Mouse (Mus musculus): ENCODE data around the gene Zbtb45.

Gene Zbtb45

DNA sequence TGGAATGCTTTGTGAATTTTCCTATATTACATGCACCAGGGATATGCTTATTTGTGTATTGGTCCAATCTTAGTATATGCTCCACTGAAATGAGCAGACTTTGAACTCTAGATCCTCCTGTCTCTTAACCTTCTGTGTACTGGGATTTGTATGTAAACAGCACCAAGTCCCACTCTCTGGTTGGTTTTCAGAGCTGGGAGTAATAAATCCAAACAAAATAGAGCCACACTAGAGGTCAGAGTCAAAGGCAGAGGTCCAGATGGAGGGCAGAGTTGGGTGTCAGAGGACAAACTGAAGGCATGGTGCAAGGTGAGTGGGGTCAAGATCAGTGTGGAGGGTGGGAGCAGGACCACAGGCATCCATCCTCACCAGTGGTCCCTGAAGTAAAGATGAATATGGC lies 14.0 kb downstream of the Zbtb45 start:
- DNase-seq = no peak

- no peak for DNase-seq
Observed at GRCm38 (mm10) chr7:12993148-12993547, 16.7 kb downstream of the Zbtb45 start.

GRCm38 (mm10) chr7:12992222-12992621 lies 17.6 kb downstream of the Zbtb45 start:
- DNase-seq = peak in 1 of 2 experiments; percentile 45

- DNase-seq = no peak
Observed at GRCm38 (mm10) chr7:12987409-12988189, 22.2 kb downstream of the Zbtb45 start.

- DNase-seq = no peak
Observed at GRCm38 (mm10) chr7:12986906-12987305, 22.9 kb downstream of the Zbtb45 start.

GRCm38 (mm10) chr7:12985724-12986123 lies 24.1 kb downstream of the Zbtb45 start:
- no peak for DNase-seq

DNA sequence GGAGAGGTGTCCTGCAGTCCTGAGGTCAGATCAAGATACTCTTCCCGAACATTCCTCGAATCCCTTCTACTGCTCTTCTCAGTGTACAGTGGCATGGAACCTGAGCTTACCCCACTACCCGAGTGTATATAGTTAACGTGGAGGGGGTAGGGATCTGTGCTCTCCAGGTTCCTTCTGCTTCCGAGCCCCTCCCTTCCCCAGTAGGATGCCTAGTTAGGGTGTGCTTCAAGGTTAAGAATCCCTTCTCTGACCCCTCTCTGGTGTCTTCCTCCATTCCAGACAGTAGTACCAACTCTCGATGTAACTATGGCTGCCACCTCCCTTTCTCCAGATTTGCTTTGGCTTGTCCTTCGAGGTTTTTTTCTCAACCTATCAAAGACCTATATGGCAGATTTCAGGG lies 29.5 kb downstream of the Zbtb45 start:
- DNase-seq = no peak

- DNase-seq = no peak
Observed at GRCm38 (mm10) chr7:12979776-12980175, 30.1 kb downstream of the Zbtb45 start.

DNA sequence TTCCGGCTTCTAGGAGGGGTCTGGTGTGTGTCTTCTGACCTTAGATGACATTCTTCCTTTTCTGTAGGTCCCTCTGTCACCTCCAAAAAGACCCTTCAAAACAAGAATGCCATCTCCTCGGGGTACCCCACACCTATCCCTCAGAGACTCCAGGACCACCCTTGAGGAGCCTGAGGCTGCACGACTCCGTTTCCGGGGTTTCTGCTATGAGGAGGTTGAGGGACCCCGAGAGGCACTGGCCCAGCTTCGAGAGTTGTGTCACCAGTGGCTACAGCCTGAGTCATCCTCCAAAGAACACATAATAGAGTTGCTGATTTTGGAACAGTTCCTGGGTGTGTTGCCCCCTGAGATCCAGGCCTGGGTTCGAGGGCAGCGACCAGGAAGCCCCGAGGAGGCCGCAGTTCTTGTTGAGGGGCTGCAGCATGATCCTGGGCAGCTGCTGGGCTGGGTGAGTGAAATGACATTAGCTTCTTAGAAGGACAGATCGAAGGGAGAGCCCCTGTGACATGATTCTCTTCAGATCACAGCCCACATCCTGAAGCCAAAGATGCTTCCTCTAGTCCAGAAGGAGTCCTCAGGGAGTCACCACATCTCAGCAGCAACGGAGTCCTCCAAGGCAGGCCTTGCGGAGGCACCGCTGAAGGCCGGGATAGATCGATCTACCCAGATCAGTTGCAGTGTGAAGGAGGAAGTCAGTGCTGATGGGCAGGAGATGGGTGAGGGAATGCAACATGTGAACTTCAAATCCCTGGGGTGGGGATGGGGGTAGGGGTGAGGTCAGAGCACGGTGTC lies 30.7 kb downstream of the Zbtb45 start:
- peak in 1 of 2 experiments; percentile 28 for DNase-seq

GRCm38 (mm10) chr7:12977682-12978389 lies 32.0 kb downstream of the Zbtb45 start, which contains the start of gene Zfp446:
TSS of gene Zfp446 (plus strand) at chr7:12977848.
- peak; percentile 96 to 99 for DNase-seq

GRCm38 (mm10) chr7:12970906-12971305 lies 38.9 kb downstream of the Zbtb45 start:
- DNase-seq = no peak

DNA sequence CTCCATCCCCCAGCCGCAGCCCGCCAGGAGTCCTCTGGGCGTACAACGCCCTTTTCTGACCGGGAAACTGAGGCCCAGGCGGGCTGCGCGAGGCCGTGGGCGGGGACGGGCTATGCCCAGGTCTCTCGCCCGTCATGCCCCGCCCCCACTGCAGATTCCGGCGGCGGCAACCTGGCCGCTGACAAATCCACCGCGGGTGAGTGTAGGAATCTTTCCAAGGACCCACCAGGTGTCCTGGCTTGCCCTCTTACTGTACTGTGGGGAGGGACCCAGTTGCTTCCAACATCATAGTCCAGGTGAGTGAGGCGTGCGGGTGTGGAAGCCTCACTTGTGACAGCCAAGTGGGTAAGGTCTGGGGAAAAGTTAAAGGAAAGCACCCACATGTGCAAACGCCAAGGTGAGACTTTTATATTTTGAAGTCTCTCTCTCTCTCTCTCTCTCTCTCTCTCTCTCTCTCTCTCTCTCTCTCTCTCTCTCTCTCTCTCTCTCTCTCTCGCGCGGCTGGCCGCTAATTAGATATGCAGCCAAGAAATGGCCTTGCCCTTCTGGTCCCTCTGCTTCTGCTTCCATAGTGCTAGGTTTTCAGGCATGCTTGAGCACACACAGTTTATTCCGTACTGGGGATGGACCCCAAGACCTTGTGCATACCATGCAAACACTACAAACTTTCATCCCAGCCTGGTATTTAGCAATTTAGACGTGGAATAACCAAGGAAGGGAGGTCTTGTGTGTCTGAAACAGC lies 43.6 kb downstream of the Zbtb45 start:
- DNase-seq = peak; percentile 70 to 76

DNA sequence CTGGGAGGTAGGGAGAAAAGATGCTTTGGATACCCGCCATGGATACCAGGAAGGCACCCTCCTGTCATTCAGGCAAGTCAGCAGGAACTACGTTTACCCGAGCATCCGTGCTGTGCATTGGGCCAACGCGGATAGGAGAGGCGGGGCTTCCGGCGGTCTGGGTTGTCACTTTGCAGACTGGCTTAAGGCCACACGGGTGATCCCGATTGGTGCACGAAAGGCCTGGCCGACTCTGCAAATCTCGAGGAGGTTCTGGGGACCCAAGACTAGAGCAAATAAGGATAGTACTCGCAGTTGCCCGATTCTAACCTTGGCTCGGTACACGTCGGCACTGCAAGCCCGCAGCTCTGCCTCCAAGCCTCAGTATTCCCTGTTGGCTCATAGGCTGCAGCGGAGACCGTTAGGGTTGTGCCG lies 44.1 kb downstream of the Zbtb45 start, which contains the start of gene Zfp324:
TSS of gene Zfp324 (plus strand) at position 161 of the 414 bp plus-strand sequence.
- peak; percentile 86 to 90 for DNase-seq

DNA sequence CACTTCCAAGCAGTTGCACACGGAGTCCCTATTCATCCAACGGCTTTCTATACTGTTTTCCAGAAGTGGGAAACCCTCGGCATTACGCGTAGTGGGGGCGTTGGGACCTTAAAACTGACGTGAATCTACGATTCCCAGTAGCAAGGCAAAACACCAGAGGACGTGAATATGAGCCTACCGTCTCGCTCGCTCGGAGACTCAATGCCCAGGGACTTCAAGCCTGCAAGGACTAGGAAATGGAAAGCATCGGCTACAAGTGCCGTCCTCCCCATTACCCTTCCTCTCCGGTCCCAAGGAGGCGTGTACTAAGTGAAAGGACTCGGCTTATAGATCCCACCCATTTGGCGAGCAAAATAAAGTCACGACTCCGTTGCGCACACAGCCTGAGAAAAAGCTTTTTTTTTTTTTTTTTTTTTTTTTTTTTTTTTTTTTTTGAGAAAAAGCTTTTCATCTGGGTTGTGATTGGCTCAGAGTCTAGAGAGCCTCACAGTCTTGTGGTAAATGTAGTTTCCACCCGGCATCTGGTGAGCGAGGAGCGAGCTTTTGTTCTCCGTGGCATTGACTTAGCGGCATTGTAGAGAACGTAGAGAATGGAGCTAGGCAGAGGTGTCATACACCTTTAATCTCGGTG lies 48.2 kb downstream of the Zbtb45 start:
- DNase-seq = peak; percentile 69 to 79

GRCm38 (mm10) chr7:12959718-12960117 lies 50.1 kb downstream of the Zbtb45 start:
- no peak for DNase-seq

DNA sequence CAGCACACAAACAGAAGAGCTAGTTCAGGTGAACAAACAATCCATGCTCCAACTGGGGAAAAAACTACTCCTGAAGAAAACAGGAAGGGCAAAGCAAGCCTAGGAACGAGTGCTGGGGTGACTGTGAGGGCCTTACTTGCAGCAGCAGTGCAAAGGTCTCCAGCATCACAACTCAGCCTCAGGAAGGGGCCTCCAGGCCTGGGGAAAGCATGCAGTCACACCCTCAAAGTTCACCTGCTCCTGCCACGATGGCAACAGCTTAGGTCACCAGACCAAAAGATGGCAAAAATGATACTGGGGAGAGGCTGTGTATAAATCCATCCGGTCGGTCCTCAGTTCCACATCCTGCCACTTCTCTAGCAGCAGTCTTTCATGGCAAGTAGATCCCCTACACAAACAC lies 50.9 kb downstream of the Zbtb45 start:
- DNase-seq = no peak

DNA sequence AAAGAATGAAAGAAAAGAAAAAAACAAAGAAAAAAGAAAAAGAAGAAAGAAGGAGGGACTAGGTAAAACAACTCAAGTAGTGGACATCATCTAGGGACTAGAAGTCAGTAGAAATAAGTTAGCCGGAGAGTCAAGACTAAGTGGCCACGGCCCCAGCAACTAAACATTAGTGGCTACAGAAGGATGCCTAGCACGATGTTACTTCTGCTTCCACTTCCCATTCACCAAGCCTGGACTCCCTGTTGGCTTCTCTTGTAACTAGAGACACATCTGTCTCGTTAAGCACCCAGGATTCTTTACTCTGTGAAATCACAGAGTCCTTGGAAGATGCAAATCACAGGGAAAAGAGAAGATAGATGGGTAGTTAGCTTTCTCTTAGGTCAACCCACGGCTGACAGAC lies 52.3 kb downstream of the Zbtb45 start:
- no peak for DNase-seq

DNA sequence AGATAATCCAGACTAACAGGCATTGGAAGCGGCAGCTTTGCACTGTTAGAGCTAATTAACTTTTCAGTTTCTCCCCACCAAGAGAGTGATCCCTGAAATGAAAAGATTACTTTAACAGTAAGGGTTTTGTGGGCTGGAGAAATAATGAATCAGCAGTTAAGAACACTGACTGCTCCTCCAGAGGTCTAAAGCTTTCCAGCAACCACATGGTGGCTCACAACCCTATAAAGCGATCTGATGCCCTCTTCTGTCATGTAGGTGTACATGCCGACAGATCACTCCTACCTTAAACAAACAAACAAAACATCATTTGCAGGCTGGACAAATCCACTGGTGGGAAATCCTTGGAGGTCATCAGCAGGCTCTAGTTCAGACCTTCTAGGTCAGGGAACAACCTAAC lies 54.9 kb downstream of the Zbtb45 start:
- no peak for DNase-seq
